Mouse (Mus musculus) bone marrow, adult 2 months (tissue): Measurements from ENCODE around the gene Oxct1.

Experiments
- CTCF ChIP-seq: fragments of 200-500 bp; IDR thresholded peaks from 2 replicates; pipeline ENCODE4 v1.5.1; 2011; ENCODE audit warnings: low read length, control low read depth; ENCODE audit not compliant: control insufficient read depth, insufficient read depth
- POLR2A ChIP-seq: fragments of 200-500 bp; IDR thresholded peaks from 2 replicates; pipeline ENCODE4 v1.6.1; 2011; ENCODE audit warnings: low read depth, mild to moderate bottlenecking, control low read depth, low read length, borderline replicate concordance; ENCODE audit not compliant: control insufficient read depth

DNA sequence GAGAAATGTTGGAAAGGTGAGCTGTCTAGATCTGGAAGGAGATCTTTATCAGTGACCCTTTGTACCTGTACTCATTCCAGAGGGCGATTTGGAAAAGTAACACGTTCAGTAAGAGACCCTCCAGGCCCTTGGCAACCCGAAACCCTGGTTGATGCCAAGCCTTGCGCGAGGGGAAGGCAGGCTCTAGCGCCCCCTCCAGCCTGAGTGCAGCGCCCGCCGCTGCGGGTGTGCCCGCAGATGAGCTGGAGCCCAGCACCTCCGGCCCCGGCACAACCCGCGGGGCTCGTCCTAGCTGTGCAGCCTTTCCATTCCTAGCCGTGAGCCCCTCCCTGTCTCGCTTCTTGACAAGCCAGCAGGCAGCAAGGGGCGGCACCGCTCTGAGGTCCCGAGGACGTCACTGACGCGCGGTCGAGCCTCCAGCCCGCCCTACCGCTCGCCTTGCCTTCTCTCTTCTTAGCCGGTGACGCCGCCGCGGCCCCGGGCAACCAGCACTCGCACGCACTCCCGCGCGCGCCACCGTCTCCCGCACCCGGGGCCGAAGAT is at the start of gene Oxct1:
- TF ChIP-seq POLR2A, result peak; percentile 60; the same call in 1 of the 2 replicates
- TF ChIP-seq CTCF, result peak; percentile 49
